Mouse (Mus musculus) T-helper 1 cell (primary cell): ENCODE measurements around the gene Gm49393.
"Not testable (repeated sequence)": the region's sequence is repeated elsewhere in the genome, so short reads cannot be mapped to it uniquely, and the experiment has no call there.

ENCODE experiments used
- in situ Hi-C: fragments of 300-600 bp; cut with MboI, MseI; formaldehyde crosslinking; loops from one replicate; pipeline ENCODE4 v1.15.1; 2025; ENCODE audit warnings: high pct_unique_total_duplicates

Gm49393 gene

GRCm38 (mm10) chr13:60935490-60935889 lies at the start of gene Gm49393:
Gm49393 (minus strand) TSS chr13:60935590.
- in situ Hi-C loops: not testable (repeated sequence)

GRCm38 (mm10) chr13:60972319-60972718 lies 36.9 kb upstream of the Gm49393 start:
- in situ Hi-C loops: not testable (repeated sequence)

DNA sequence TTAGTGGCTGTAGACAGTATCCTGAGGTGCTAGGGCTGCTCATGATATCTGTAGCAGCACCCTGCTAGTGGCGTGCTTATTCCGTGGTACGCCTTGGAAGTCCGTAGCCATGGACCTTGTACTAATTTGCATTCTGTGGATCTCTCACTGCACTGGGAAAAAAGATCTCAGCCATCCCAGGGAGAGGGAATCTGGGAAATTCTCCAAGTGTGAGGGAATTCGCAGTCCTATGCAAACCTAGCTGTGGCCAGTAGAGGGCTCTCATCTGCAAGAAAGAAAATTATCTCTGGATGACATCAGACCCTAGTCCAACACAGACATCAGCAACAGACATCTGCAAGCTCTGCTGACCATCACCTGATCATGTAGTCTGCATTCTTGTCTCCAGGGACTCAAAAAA lies 28.6 kb upstream of the Gm49393 start:
- in situ Hi-C loops: not testable (repeated sequence)

DNA sequence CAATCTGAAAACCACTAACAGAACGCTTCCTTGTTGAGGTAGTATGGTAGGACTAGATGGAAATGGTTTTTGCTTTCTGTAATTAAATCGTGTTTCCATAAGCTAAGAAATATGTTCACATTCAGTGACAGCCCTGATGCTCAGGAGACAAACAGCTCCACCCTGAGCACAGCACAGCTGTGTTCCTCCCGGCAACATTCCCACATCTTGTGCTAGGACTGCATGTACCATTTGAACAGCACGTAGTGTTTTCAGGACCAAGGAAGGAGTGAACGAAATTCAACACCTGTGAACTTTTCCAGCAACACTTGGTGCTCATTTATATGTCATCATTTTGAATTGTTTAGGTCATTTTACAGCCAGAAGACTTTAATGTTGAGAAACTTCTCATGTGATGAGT lies 26.3 kb upstream of the Gm49393 start:
- in situ Hi-C loops: no loop called here

- in situ Hi-C loops: not testable (repeated sequence)
Measured at GRCm38 (mm10) chr13:60941884-60942283, 6.5 kb upstream of the Gm49393 start, which contains the start of gene Tpbpa. Tpbpa (minus strand) TSS chr13:60941984.

DNA sequence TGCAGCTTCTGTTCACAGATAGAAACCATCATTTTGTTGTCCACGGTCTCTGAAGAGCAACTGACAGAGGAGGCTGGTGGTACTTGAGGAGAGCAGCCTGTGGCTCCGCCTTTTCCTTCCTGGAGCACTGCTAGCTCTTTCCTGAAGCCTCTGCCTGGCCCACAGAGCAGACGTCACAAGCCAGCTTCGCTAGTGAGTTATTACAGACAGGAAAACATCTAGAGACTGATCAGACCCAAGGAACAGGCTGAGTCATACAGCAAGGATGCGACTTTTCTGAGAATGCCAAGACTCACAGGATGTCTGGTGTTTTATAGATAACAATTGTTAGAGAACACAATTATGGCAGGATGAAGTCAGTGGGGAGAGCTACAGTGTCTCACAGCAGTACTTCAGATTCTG lies 1.1 kb upstream of the Gm49393 start, which contains the start of the genes Gm49391 and Ctla2a:
Gene Gm49391, minus strand, starts transcription at position 72 of the 402 bp plus-strand sequence.
Gene Ctla2a, minus strand, starts transcription at position 126 of the 402 bp plus-strand sequence.
- in situ Hi-C loops: no loop called here

DNA sequence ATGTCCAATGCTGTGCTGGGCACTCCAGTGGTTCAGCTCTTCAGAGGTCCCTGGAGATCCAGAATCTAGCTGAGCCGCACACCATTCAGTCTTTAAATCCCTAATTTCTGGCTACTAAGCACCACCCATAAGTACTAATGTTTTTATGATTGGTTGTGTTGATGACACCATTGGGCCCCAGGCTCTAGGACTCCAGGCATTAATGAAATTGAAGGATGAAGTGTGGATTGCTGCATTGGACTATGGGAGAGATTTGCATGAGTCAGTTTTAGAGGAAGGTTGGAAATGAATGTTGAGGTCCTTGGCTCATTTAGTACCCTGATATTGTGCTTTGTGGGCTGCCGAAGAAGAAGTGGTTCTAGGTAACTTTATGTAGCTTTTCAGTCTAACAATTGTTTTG lies 30.6 kb downstream of the Gm49393 start, which contains the start of gene Tpbpb:
Gene Tpbpb, minus strand, starts transcription at position 101 of the 400 bp plus-strand sequence.
- in situ Hi-C loops: not testable (repeated sequence)

DNA sequence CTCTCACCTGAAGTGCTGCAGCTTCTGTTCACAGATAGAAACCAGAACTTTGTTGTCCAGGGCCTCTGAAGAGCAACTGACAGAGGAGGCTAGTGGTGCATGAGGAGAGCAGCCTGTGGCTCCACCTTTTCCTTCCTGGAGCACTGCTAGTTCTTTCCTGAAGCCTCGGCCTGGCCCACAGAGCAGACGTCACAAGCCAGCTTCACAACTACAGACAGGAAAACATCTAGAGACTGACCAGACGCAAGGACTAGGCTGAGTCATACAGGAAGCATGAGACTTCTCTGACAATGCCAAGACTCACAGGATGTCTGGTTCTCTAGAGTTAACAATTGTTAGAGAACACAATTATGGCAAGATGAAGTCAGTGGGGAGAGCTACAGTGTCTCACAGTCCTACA lies 38.1 kb downstream of the Gm49393 start, which contains the start of gene Ctla2b:
Gene Ctla2b, minus strand, starts transcription at position 120 of the 400 bp plus-strand sequence.
- in situ Hi-C loops: no loop called here

DNA sequence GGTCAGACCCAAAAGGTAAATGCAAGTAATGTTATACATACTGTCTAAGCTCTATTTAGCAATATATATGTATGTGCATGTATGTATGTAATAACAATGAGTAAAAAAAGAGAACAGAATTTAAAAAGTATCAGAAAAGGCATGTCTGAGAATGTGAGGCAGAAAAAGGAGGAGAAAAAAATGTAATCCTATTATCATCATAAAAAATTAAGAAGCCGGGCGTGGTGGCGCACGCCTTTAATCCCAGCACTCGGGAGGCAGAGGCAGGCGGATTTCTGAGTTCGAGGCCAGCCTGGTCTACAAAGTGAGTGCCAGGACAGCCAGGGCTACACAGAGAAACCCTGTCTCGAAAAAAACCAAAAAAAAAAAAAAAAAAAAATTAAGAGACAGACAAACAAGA lies 38.6 kb downstream of the Gm49393 start, which contains the start of gene Gm49392:
Gene Gm49392, minus strand, starts transcription at position 101 of the 400 bp plus-strand sequence.
- in situ Hi-C loops: not testable (repeated sequence)

GRCm38 (mm10) chr13:60895406-60896160 lies 39.8 kb downstream of the Gm49393 start:
- in situ Hi-C loops: no loop called here

- in situ Hi-C loops: no loop called here
Measured at GRCm38 (mm10) chr13:60892301-60892700, 43.1 kb downstream of the Gm49393 start.

DNA sequence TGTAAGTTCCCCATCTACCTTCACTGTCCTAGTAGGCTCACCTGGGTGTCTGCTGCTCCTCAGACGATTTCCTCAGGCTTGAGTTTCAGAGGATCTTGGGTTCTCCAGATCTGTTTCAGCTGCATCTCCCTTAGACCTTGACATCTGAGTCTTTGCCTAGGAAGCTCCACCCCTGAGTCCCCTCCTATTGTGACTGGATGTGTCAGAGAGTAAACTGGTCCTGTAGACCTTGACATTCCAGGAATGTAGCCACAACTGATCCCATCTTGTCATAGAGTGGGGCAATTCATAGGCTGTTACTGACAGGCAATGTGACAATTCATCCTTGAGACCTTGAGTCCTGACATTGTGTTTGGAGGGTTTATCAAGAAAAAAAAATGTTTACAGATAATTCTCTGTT lies 71.1 kb downstream of the Gm49393 start, which contains the start of gene 4930486L24Rik:
Gene 4930486L24Rik, minus strand, starts transcription at position 195 of the 400 bp plus-strand sequence.
- in situ Hi-C loops: no loop called here

GRCm38 (mm10) chr13:60848241-60849120 lies 86.9 kb downstream of the Gm49393 start:
- in situ Hi-C loops: no loop called here

DNA sequence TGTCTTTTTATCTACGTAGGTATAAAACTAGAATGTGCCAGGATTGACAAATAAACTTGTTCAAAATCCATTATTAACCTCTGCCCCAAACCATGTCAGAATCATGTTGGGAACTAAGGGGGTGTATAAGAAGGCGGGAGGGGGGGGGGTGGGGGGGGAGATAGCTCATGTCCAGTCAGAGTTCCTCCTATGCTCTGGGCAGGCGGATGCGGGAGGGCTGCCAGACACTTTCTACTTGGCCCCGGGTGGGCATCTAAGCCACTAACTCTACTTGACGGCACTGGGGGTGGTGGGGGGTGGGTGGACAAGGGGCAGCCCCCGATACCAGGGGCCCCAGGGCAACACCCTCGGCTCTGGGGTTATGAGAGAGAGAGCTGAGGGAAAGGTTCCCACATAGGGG lies 92.2 kb downstream of the Gm49393 start:
- in situ Hi-C loops: no loop called here

DNA sequence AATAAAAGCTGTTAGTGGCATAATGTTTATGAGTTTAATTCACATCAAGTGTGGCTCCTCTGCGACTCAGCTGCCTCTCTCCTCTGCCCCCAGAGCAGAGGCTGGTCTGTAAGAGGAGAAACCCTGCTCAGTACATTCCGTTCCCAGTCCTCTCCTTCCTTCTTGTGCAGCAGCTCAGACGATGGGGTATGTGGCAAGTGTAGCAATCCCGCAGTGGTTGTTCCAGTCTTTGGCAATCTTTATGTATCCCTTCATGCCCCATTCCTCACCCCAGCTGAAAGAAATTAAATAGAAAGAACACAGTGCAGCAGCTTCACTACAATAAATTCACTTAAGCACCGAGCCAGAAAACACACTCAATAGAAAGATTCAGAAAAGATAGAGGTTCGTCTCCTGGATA lies 92.7 kb downstream of the Gm49393 start:
- in situ Hi-C loops: no loop called here

DNA sequence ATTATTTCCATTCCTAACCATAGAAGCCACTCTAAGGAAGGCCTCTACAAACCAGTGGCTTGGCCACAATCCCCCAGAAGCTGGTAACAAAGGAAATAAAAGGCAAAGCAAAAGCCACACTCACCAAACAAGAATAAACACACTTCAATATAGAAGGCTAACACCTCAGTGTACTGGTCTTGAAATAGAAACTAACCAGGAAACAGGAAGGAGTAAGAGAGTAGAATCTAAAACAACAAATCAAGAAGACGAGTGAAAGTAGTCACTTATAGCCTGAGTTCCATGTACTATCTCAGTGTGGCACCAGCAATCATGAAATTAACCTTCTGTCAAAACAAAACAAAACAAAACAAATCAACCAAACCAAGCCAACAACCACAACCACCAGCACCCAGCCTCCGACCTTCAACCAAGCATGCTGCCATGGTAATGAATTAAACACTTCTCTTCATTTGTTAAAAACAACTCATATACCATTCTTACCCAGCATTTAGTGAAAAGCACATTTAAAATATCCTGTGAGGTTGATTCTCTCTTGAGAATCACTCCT lies 96.0 kb downstream of the Gm49393 start:
- in situ Hi-C loops: no loop called here

- in situ Hi-C loops: no loop called here
Measured at GRCm38 (mm10) chr13:60826052-60826451, 109.3 kb downstream of the Gm49393 start.

DNA sequence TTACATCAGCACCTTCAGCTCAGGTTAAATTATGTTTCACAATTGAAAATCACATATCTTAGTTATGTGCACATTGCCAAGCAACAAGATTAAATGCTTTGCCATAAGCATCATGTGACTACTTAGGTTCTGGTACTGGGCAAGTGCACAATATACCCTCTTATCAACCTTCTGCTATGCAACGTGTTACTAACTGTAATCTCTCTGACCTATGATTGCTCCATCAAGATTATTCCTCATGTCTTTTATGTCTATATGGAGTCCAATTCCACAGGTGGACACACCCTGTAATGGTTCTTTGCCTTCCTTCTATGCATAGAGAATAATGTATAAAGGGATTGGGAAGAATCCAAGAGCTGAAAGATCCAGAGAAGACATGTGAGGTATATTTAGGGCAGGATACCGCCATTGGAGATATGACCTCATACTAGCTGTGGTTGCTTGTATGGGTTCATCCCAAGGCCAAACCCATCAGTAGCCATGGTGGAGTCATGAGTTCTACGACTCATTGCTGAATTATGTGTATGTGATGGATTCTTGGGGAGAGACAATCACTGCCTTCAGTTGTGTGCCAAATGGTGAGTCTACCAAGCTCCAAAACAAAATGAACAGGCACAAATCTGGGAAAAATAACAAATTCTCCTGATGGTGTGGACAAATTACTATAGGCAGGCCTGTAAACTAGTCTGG lies 114.8 kb downstream of the Gm49393 start:
- in situ Hi-C loops: no loop called here

DNA sequence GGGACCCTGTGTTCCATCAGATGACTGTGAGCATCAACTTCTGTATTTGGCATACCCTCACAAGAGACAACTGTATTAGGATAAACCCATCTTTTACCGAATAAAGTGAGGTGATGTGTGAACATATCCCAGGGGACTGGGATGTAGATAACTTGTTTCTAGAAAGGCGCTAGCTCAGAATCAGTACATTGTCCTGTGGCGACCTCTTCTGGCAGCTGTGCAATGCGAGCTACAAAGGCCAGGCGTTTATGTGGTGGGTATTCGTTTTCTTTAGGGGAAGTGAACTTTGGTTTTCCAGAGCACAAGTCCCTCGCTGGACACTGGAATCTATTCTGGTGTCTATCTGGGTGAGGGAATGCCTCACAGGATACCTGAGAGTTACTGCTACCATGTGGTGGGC lies 115.9 kb downstream of the Gm49393 start:
- in situ Hi-C loops: no loop called here

DNA sequence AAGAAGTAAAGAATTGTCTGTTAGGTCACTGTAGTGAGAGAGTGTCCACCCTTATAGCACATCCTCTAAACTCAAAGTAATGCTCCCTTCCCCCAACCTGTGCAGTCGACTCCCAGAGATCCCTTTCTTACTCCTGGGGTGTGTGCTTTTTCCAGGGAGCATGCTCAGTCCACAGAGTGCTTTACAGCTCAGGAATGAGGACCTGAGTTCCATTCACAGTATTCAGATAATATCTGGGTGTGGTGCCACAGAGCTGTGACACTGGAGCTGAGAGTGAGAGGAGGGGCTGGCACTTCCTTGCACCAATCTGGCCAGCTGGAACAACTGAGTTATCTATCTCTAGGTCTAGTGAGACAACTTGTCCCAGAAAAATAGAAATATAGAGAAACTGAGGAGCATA lies 121.7 kb downstream of the Gm49393 start:
- in situ Hi-C loops: no loop called here

DNA sequence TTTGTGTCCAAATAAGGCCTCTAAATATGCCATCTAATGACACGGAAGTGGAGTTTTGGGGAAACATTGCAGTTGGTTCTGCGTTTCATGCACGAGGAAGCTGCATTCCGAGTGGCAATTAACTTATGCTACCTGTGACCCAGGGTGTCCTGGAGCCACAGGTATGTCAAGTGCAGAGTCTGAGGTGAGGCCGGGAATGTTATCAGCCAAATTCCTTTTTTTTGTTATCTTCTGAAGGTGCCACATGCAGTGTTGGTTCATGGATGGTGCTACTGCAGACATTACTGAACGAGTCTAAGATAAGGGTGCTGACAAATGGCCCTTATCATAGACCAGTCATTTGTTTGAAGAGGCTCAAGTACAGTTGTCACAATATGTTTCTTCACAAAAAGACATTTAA lies 122.6 kb downstream of the Gm49393 start:
- in situ Hi-C loops: no loop called here
